8 mouse cellular contexts compared by ENCODE assay signal in the genomic region with DNA sequence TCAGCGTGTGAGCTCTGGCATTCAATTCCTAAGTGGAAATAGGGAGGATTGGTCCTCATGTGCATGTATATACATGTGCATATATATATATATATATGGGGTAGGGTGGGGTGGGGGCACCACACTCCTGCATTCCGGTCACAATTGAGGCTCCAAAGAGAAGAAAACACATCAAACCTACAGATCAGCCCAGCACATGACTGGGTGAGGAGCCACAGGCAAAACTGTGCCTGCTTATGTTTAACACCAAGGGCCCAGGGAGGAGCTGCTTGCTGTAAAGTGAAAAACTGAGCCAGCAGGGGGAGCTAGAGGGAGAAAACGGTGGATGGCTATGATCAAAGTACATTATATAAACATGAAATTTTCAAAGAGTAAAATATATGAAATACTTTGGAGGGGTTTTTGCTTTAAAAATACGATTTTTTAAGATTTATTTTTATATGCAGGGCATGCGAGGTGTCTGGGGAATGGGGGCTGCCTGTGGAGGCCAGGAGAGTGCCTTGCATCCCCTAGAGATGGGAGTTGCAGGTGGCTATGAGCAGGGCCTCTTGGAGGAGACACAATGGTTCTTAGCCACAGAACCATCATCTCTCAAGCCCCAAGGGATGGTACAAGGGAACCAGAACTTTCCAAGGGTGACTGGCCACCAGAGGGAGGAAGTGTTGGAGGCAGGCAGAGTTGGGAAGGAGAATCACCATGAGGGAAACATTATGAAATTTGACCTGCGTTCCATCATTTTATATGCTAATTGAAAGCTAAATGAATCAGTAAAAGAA. TPM values are rescaled to one million over a fixed set of nuclear protein-coding genes. Genes with fewer than 3 reads are reported as not detected.
DNase-seq lines count a peak whose midpoint lies in the region; ATAC-seq lines count a peak whose summit lies in the region.

No protein-coding gene starts in this region.

- peaks cover 4% of the 10 kb centered on the region; the same call in 1 of the 2 replicates for H3K4me1 ChIP-seq in limb, embryonic 13.5 days
- H3K4me1 ChIP-seq in midbrain, embryonic 16.5 days (ENCODE audit: control insufficient read depth, insufficient read depth, low read length) = peaks cover 2% of the 10 kb centered on the region; the same call in 1 of the 2 replicates

- peak; percentile 93 for DNase-seq in 3T3-L1 (ENCODE audit: low read depth, low spot score)
- DNase-seq in adrenal gland, adult 18-20 months (ENCODE audit: low spot score in 2 of 2) = peak; percentile 76 to 80
- peak; percentile 78 for DNase-seq in embryo, embryonic 10 days (ENCODE audit: low spot score)
- DNase-seq in kidney, adult 9 months = peak; percentile 85
- peak; percentile 68 to 79 for DNase-seq in spleen, postnatal 36 days (ENCODE audit: low spot score in 2 of 2)

- H3K9me3 ChIP-seq in limb, embryonic 13.5 days = no peaks in the 10 kb centered on the region
- no peaks in the 10 kb centered on the region for H3K9me3 ChIP-seq in midbrain, embryonic 16.5 days (replicated peaks; ENCODE audit: control insufficient read depth, low read length, poor library complexity, severe bottlenecking)

- no peaks in the 10 kb centered on the region for H3K36me3 ChIP-seq in limb, embryonic 13.5 days
- no peaks in the 10 kb centered on the region for H3K36me3 ChIP-seq in midbrain, embryonic 16.5 days (ENCODE audit: control insufficient read depth, insufficient read depth, low read length)

- H3K4me3 ChIP-seq in limb, embryonic 13.5 days = no peak overlapping the region
- H3K4me3 ChIP-seq in midbrain, embryonic 16.5 days (ENCODE audit: low read depth, low read length) = no peak overlapping the region

- peak; percentile 50 for ATAC-seq in granulocyte monocyte progenitor cell, adult 5-6 weeks (replicated peaks; ENCODE audit: poor library complexity, severe bottlenecking)
- 0 out of 2 replicates have a peak, but pooled peaks have one; percentile 41 for ATAC-seq in limb, embryonic 13.5 days (ENCODE audit: low FRiP score, low read depth)
- peak; percentile 46 for ATAC-seq in midbrain, embryonic 16.5 days

- H3K27ac ChIP-seq in limb, embryonic 13.5 days = no peak overlapping the region
- no peak overlapping the region for H3K27ac ChIP-seq in midbrain, embryonic 16.5 days (ENCODE audit: low read length)

- no peak overlapping the region for H3K4me2 ChIP-seq in limb, embryonic 13.5 days (replicated peaks)
- no peak overlapping the region for H3K4me2 ChIP-seq in midbrain, embryonic 16.5 days (ENCODE audit: low read length)

- 0 out of 2 replicates have a peak, but pooled peaks cover 6% of the 10 kb centered on the region for H3K27me3 ChIP-seq in limb, embryonic 13.5 days
- no peaks in the 10 kb centered on the region for H3K27me3 ChIP-seq in midbrain, embryonic 16.5 days (ENCODE audit: control insufficient read depth, insufficient read depth, low read depth, low read length)

- 32% methylated on average over 6 of the region's 6 CpGs for WGBS in limb, embryonic 13.5 days
- WGBS in midbrain, embryonic 16.5 days = 35% methylated on average over 6 of the region's 6 CpGs

- no peak overlapping the region for H3K9ac ChIP-seq in limb, embryonic 13.5 days
- no peak overlapping the region for H3K9ac ChIP-seq in midbrain, embryonic 16.5 days (ENCODE audit: low read depth, low read length)

RNA-seq across cellular contexts. Expression of gene Erv3, which starts 38.4 kb away (rescaled TPM):
- not detected for total RNA-seq in adrenal gland, adult 18-20 months (2021)
- total RNA-seq in granulocyte monocyte progenitor cell, adult 5-6 weeks (2014; fragmentation: Nextera tagmentation) = not detected in 2 replicates
- not detected in 2 replicates for total RNA-seq in granulocyte monocyte progenitor cell, adult 5-6 weeks (2017)
- polyA plus RNA-seq in limb, embryonic 13.5 days (2015; fragmentation: Nextera tagmentation; extraction: Ambion mirVana) = not detected in 2 replicates
- 0.06 TPM in 1 of 2 replicates, not detected in the other for polyA plus RNA-seq in midbrain, embryonic 16.5 days (2015; fragmentation: Nextera tagmentation; extraction: Ambion mirVana)
